Mouse (Mus musculus) midbrain, postnatal 0 days (tissue): Measurements from ENCODE around the gene Egr2. TPM values are rescaled to one million over a fixed set of nuclear protein-coding genes. Genes with fewer than 3 reads are reported as not detected.

Experiments
- ATAC-seq: fragments of 200-750 bp; cut with Nextera tagmentation; 2 replicates; pipeline ENCODE4 v1.8.0; 2017; ENCODE audit warnings: moderate number of reproducible peaks, mild to moderate bottlenecking, moderate TSS enrichment, moderate library complexity; ENCODE audit not compliant: low FRiP score
- DNase-seq: peaks from one replicate; pipeline ENCODE4 v3.0.0-alpha.2; 2015; ENCODE audit warnings: low spot score
- H3K27ac ChIP-seq: fragments of 300-500 bp; sonication (generic); 2 replicates; pipeline ENCODE4 v1.5.1; 2014; ENCODE audit warnings: low read depth, mild to moderate bottlenecking, low read length, mixed read lengths
- H3K27me3 ChIP-seq: fragments of 300-500 bp; sonication (generic); 2 replicates; pipeline ENCODE4 v1.6.1; 2014; ENCODE audit warnings: low read length, control low read depth, mixed read lengths; ENCODE audit not compliant: insufficient read depth
- H3K36me3 ChIP-seq: fragments of 300-500 bp; sonication (generic); 2 replicates; pipeline ENCODE4 v1.6.1; 2014; ENCODE audit warnings: low read length, control low read depth, mixed read lengths; ENCODE audit not compliant: insufficient read depth
- H3K4me1 ChIP-seq: fragments of 300-500 bp; sonication (generic); 2 replicates; pipeline ENCODE4 v1.6.1; 2014; ENCODE audit warnings: mild to moderate bottlenecking, control low read depth, antibody characterized with exemption, low read length, mixed read lengths; ENCODE audit not compliant: insufficient read depth
- H3K4me2 ChIP-seq: fragments of 300-500 bp; sonication (generic); 2 replicates; pipeline ENCODE4 v1.6.1; 2014; ENCODE audit warnings: low read depth, mild to moderate bottlenecking, low read length, mixed read lengths; ENCODE audit not compliant: poor library complexity, severe bottlenecking
- H3K4me3 ChIP-seq: fragments of 300-500 bp; sonication (generic); 2 replicates; pipeline ENCODE4 v1.5.1; 2014; ENCODE audit warnings: low read depth, mild to moderate bottlenecking, low read length, moderate library complexity
- H3K9ac ChIP-seq: fragments of 300-500 bp; sonication (generic); replicated peaks from 2 replicates; pipeline ENCODE4 v1.6.1; 2014; ENCODE audit warnings: mild to moderate bottlenecking, low read length, moderate library complexity, mixed read lengths; ENCODE audit not compliant: poor library complexity, severe bottlenecking
- H3K9me3 ChIP-seq: fragments of 300-500 bp; sonication (generic); 2 replicates; pipeline ENCODE4 v1.6.1; 2016; ENCODE audit warnings: low read length, control low read depth
- CTCF ChIP-seq: IDR thresholded peaks from 2 replicates; pipeline ENCODE4 v1.5.1; 2016; ENCODE audit warnings: antibody characterized with exemption, mild to moderate bottlenecking
- WGBS: fragments of 180-500 bp; shearing (Covaris S2); extraction: QIAGEN DNeasy Blood & Tissue Kit; methylation state at CpG from one replicate; pipeline ENCODE4 v1.1.7; 2014; 5-methylcytosine and 5-hydroxymethylcytosine counted together
- polyA plus RNA-seq: library from polyadenylated mRNA; unstranded; fragments of >200 nt; fragmentation: Nextera tagmentation; extraction: Ambion mirVana; gene quantifications from 2 replicates; pipeline ENCODE4 v1.2.1, GENCODE M21; 2015
- total RNA-seq: library from RNA; depleted of rRNA; stranded (reverse); fragments of >200 nt; gene quantifications from 2 replicates; pipeline ENCODE4 v1.2.3, GENCODE M21; 2014; rRNA removed

Gene Egr2
- total RNA-seq (0.57 and 0.60 TPM in 2 replicates), polyA plus RNA-seq (0.35 and 0.60 TPM in 2 replicates)

GRCm38 (mm10) chr10:67535256-67535655 is at the start of gene Egr2:
Gene Egr2, plus strand, starts transcription at chr10:67535475.
- Histone ChIP-seq H3K9me3 (no peaks in the 10 kb centered on the region), H3K27me3 (peaks cover 63% of the 10 kb centered on the region), H3K27ac (no peak within 1 kb of the TSS), H3K36me3 (no peaks in the 10 kb centered on the region), H3K4me2 (peak within 1 kb of the TSS; percentile 98), H3K4me1 (peaks cover 19% of the 10 kb centered on the region), H3K9ac (no peak within 1 kb of the TSS), H3K4me3 (peak within 1 kb of the TSS; percentile 52)
- no peak for ATAC-seq
- under 1% methylated on average over 28 of the region's 37 CpGs for WGBS
- no peak for DNase-seq
- peak; percentile 39 for TF ChIP-seq CTCF

GRCm38 (mm10) chr10:67487496-67487895 is 47.8 kb upstream of the Egr2 start:
- H3K9me3 ChIP-seq: no peaks in the 10 kb centered on the region
- H3K4me3 ChIP-seq: no peak overlapping the region
- no peaks in the 10 kb centered on the region for H3K36me3 ChIP-seq
- TF ChIP-seq CTCF: no peak
- no peaks in the 10 kb centered on the region for H3K27me3 ChIP-seq
- no peak for ATAC-seq
- WGBS: 94% methylated on average over 7 of the region's 7 CpGs
- no peak overlapping the region for H3K4me2 ChIP-seq
- no peak for DNase-seq
- no peak overlapping the region for H3K27ac ChIP-seq
- no peak overlapping the region for H3K9ac ChIP-seq
- no peaks in the 10 kb centered on the region for H3K4me1 ChIP-seq

- no peaks in the 10 kb centered on the region for H3K4me1 ChIP-seq
- H3K9ac ChIP-seq: no peak overlapping the region
- no peak overlapping the region for H3K4me2 ChIP-seq
- H3K36me3 ChIP-seq: no peaks in the 10 kb centered on the region
- no peak for ATAC-seq
- no peak for TF ChIP-seq CTCF
- H3K4me3 ChIP-seq: no peak overlapping the region
- WGBS: 91% methylated on average over 6 of the region's 6 CpGs
- no peak overlapping the region for H3K27ac ChIP-seq
- no peaks in the 10 kb centered on the region for H3K27me3 ChIP-seq
- no peaks in the 10 kb centered on the region for H3K9me3 ChIP-seq
- no peak for DNase-seq
Observed at GRCm38 (mm10) chr10:67489836-67490235, 45.4 kb upstream of the Egr2 start.

- Histone ChIP-seq H3K4me1 (no peaks in the 10 kb centered on the region), H3K4me3 (no peak overlapping the region), H3K27ac (no peak overlapping the region), H3K4me2 (no peak overlapping the region), H3K9ac (no peak overlapping the region), H3K27me3 (no peaks in the 10 kb centered on the region), H3K36me3 (no peaks in the 10 kb centered on the region), H3K9me3 (no peaks in the 10 kb centered on the region)
- TF ChIP-seq CTCF: no peak
- ATAC-seq (no peak), DNase-seq (no peak)
- 89% methylated on average over 5 of the region's 5 CpGs for WGBS
Observed at GRCm38 (mm10) chr10:67490632-67491031, 44.6 kb upstream of the Egr2 start.

GRCm38 (mm10) chr10:67492161-67492571 is 43.1 kb upstream of the Egr2 start:
- H3K36me3 ChIP-seq: no peaks in the 10 kb centered on the region
- H3K4me2 ChIP-seq: no peak overlapping the region
- H3K4me3 ChIP-seq: no peak overlapping the region
- H3K27me3 ChIP-seq: no peaks in the 10 kb centered on the region
- no peak for TF ChIP-seq CTCF
- H3K27ac ChIP-seq: no peak overlapping the region
- WGBS: 82% methylated on average over 11 of the region's 11 CpGs
- DNase-seq (no peak), ATAC-seq (no peak)
- H3K9me3 ChIP-seq: no peaks in the 10 kb centered on the region
- no peak overlapping the region for H3K9ac ChIP-seq
- H3K4me1 ChIP-seq: no peaks in the 10 kb centered on the region

GRCm38 (mm10) chr10:67493556-67493955 is 41.7 kb upstream of the Egr2 start:
- WGBS: 81% methylated on average over 8 of the region's 8 CpGs
- Histone ChIP-seq H3K4me1 (no peaks in the 10 kb centered on the region), H3K27me3 (no peaks in the 10 kb centered on the region), H3K36me3 (no peaks in the 10 kb centered on the region), H3K9me3 (no peaks in the 10 kb centered on the region), H3K9ac (no peak overlapping the region), H3K4me2 (no peak overlapping the region), H3K27ac (no peak overlapping the region), H3K4me3 (no peak overlapping the region)
- ATAC-seq: no peak
- DNase-seq: no peak
- no peak for TF ChIP-seq CTCF
